9 mouse cellular contexts compared by ENCODE assay signal in genomic region chr3:94838631-94839030, GRCm38 (mm10). TPM values are rescaled to one million over a fixed set of nuclear protein-coding genes. Genes with fewer than 3 reads are reported as not detected.
DNase-seq lines count a peak whose midpoint lies in the region; ATAC-seq and TF ChIP-seq lines count a peak whose summit lies in the region.
"Had no signal": no experiment of that assay in that cellular context is flagged by ENCODE, and none has a peak within 500 bp of the region (broad histone marks: within the 10 kb centered on the region; RNA-seq: fewer than 3 reads in every experiment).

No protein-coding gene starts in this region.

- peak overlapping the region; percentile 85 for H3K4me2 ChIP-seq in liver, embryonic 15.5 days

- H3K36me3 ChIP-seq in embryonic facial prominence, embryonic 10.5 days (replicated peaks) = peaks cover 5% of the 10 kb centered on the region; the same call in 1 of the 2 replicates
- no peaks in the 10 kb centered on the region for H3K36me3 ChIP-seq in liver, embryonic 15.5 days (replicated peaks)
- H3K36me3 ChIP-seq in small intestine, adult 2 months (ENCODE audit: control insufficient read depth, insufficient read depth, low read length) = no peaks in the 10 kb centered on the region

- peaks cover 15% of the 10 kb centered on the region for H3K4me1 ChIP-seq in embryonic facial prominence, embryonic 10.5 days
- peaks cover 24% of the 10 kb centered on the region for H3K4me1 ChIP-seq in liver, embryonic 15.5 days (replicated peaks)
- peaks cover 2% of the 10 kb centered on the region; the same call in 1 of the 2 replicates for H3K4me1 ChIP-seq in small intestine, adult 2 months (ENCODE audit: control insufficient read depth, insufficient read depth, insufficient read length, low read length)

- no peak for TF ChIP-seq POLR2A in small intestine, adult 2 months (IDR thresholded peaks at IDR 0.05; ENCODE audit: low read depth, low read length)

- 34% methylated on average over 9 of the region's 9 CpGs for WGBS in embryonic facial prominence, embryonic 10.5 days
- 16% methylated on average over 9 of the region's 9 CpGs for WGBS in liver, embryonic 15.5 days (ENCODE audit: insufficient replicate concordance)
- WGBS in small intestine, adult 2 months = 1% methylated on average over 9 of the region's 9 CpGs

- H3K27ac ChIP-seq in left cerebral cortex, adult 2 months = peak overlapping the region; percentile 95
- H3K27ac ChIP-seq in embryonic facial prominence, embryonic 10.5 days (replicated peaks) = peak overlapping the region; percentile 99
- peak overlapping the region; percentile 91 for H3K27ac ChIP-seq in liver, embryonic 15.5 days (replicated peaks)
- peak overlapping the region; percentile 76 for H3K27ac ChIP-seq in small intestine, adult 2 months (ENCODE audit: insufficient read depth, low read depth, low read length)

- peak overlapping the region; percentile 66 for H3K4me3 ChIP-seq in left cerebral cortex, adult 2 months
- peak overlapping the region; percentile 76 for H3K4me3 ChIP-seq in embryonic facial prominence, embryonic 10.5 days
- H3K4me3 ChIP-seq in liver, embryonic 15.5 days (replicated peaks) = peak overlapping the region; percentile 89
- peak overlapping the region; percentile 12; the same call in 1 of the 2 replicates for H3K4me3 ChIP-seq in small intestine, adult 2 months (ENCODE audit: low read depth, low read length)

- H3K9ac ChIP-seq in liver, embryonic 15.5 days = peak overlapping the region; percentile 84

- no peaks in the 10 kb centered on the region for H3K9me3 ChIP-seq in embryonic facial prominence, embryonic 10.5 days
- H3K9me3 ChIP-seq in liver, embryonic 15.5 days (replicated peaks) = no peaks in the 10 kb centered on the region

- ATAC-seq in liver, embryonic 15.5 days (ENCODE audit: insufficient read depth) = no peak

- DNase-seq in left cerebral cortex, adult 2 months (ENCODE audit: extremely low spot score in 1 of 2, low spot score in 2 of 2) = peak in 1 of 2 experiments; percentile 13
- DNase-seq in left cerebral cortex, adult 11 months (ENCODE audit: low spot score) = no peak
- DNase-seq in embryonic facial prominence, embryonic 10.5 days (ENCODE audit: low spot score) = no peak
- DNase-seq in heart, postnatal 10 days = peak; percentile 40 to 55
- DNase-seq in adipocyte (ENCODE audit: low spot score) (no peak), MN1 (ENCODE audit: low spot score) (no peak)

- no peak for TF ChIP-seq CTCF in left cerebral cortex, adult 2 months (IDR thresholded peaks at IDR 0.05)
- no peak for TF ChIP-seq CTCF in small intestine, adult 2 months (IDR thresholded peaks at IDR 0.05; ENCODE audit: extremely low read depth, insufficient read length, insufficient replicate concordance, low read depth, low read length)

- intact Hi-C loops in left cerebral cortex, adult 2 months (cut with DNase I) = loop anchor here (2.0 to 5.0 kb wide), 3 partner anchors 48 to 256 kb away; partner anchors contain the start of genes Cgn, Psmb4 and Snx27
- intact Hi-C loops in heart, postnatal 10 days (cut with DNase I) = loop anchor here (5.0 kb wide), 1 partner anchor 256 kb away; the partner anchor contains the start of gene Snx27

- H3K27me3 ChIP-seq in embryonic facial prominence, embryonic 10.5 days (replicated peaks; ENCODE audit: low read depth, poor library complexity, severe bottlenecking) = no peaks in the 10 kb centered on the region
- no peaks in the 10 kb centered on the region; the same call in 1 of the 2 replicates for H3K27me3 ChIP-seq in liver, embryonic 15.5 days
- H3K27me3 ChIP-seq in small intestine, adult 2 months (ENCODE audit: control insufficient read depth, insufficient read depth, low read length) = no peaks in the 10 kb centered on the region

RNA-seq across cellular contexts. Expression of gene Pogz, which starts 1.3 kb away (rescaled TPM):
- total RNA-seq in left cerebral cortex, adult 2 months (2021) = 10 to 100 TPM; 57.4 to 60.2 TPM
- polyA plus RNA-seq in embryonic facial prominence, embryonic 10.5 days (2016; fragmentation: Nextera tagmentation; extraction: Ambion mirVana) = 18.5 and 20.3 TPM in 2 replicates
- total RNA-seq in heart, postnatal 10 days (2021) = 10 to 100 TPM; 27.5 to 29.2 TPM
- polyA plus RNA-seq in liver, embryonic 15.5 days (2015; fragmentation: Nextera tagmentation; extraction: Ambion mirVana) = 2.9 and 3.3 TPM in 2 replicates
- polyA plus RNA-seq in small intestine, adult 2 months (2012; rRNA removed) = 6.1 and 8.0 TPM in 2 replicates

RNA-seq across cellular contexts. Expression of gene Psmb4, which starts 48.1 kb away (rescaled TPM):
- 100 to 1,000 TPM; 245 to 288 TPM for total RNA-seq in left cerebral cortex, adult 2 months (2021)
- 336 and 337 TPM in 2 replicates for polyA plus RNA-seq in embryonic facial prominence, embryonic 10.5 days (2016; fragmentation: Nextera tagmentation; extraction: Ambion mirVana)
- 100 to 1,000 TPM; 282 to 285 TPM for total RNA-seq in heart, postnatal 10 days (2021)
- 166 and 172 TPM in 2 replicates for polyA plus RNA-seq in liver, embryonic 15.5 days (2015; fragmentation: Nextera tagmentation; extraction: Ambion mirVana)
- polyA plus RNA-seq in small intestine, adult 2 months (2012; rRNA removed) = 98.8 and 173 TPM in 2 replicates

RNA-seq across cellular contexts. Expression of gene Cgn, which starts 52.3 kb away (rescaled TPM):
- 1 to 10 TPM; 4.5 TPM for total RNA-seq in left cerebral cortex, adult 2 months (2021)
- 10.7 and 10.8 TPM in 2 replicates for polyA plus RNA-seq in embryonic facial prominence, embryonic 10.5 days (2016; fragmentation: Nextera tagmentation; extraction: Ambion mirVana)
- total RNA-seq in heart, postnatal 10 days (2021) = under 1 TPM; 0.52 to 0.69 TPM
- polyA plus RNA-seq in liver, embryonic 15.5 days (2015; fragmentation: Nextera tagmentation; extraction: Ambion mirVana) = 11.2 and 14.1 TPM in 2 replicates
- polyA plus RNA-seq in small intestine, adult 2 months (2012; rRNA removed) = 12.6 and 31.3 TPM in 2 replicates
- total RNA-seq: neutrophil, adult 5-6 weeks had no signal

Comparison
In these comparisons a context has a peak if more than half of its experiments do, and no peak if none do; other contexts are left out.
1. DNase-seq: peak in heart, postnatal 10 days (2 of 2); none in left cerebral cortex, adult 11 months (single experiment), embryonic facial prominence, embryonic 10.5 days (single experiment), adipocyte (single experiment) and MN1 (single experiment).
2. H3K4me3 ChIP-seq: peak in every context shown above with its lines; median percentile 89 in liver, embryonic 15.5 days; 76 in embryonic facial prominence, embryonic 10.5 days; 66 in left cerebral cortex, adult 2 months; 12 in small intestine, adult 2 months.
3. Peak in every context shown above with its lines, with median percentiles within 50 percentile points of each other: H3K27ac ChIP-seq.